Mouse (Mus musculus) stomach, postnatal 0 days (tissue): ENCODE results near the gene Traf2. TPM values are rescaled to one million over a fixed set of nuclear protein-coding genes. Genes with fewer than 3 reads are reported as not detected.
A peak's percentile ranks its signal among the peaks of the same experiment; 100 is the strongest.

Source experiments
- ATAC-seq: fragments of 200-750 bp; cut with Nextera tagmentation; 2 replicates; pipeline ENCODE4 v1.8.0; 2017; ENCODE audit not compliant: low FRiP score, low TSS enrichment
- DNase-seq: peaks from one replicate; pipeline ENCODE4 v3.0.0-alpha.2; 2016; ENCODE audit warnings: low spot score
- H3K27ac ChIP-seq: fragments of 300-500 bp; sonication (generic); replicated peaks from 2 replicates; pipeline ENCODE4 v1.5.1; 2014; ENCODE audit warnings: mild to moderate bottlenecking, control low read depth
- H3K27me3 ChIP-seq: fragments of 300-500 bp; sonication (generic); 2 replicates; pipeline ENCODE4 v1.6.1; 2014; ENCODE audit warnings: low read length; ENCODE audit not compliant: control insufficient read depth, insufficient read depth
- H3K36me3 ChIP-seq: fragments of 300-500 bp; sonication (generic); 2 replicates; pipeline ENCODE4 v1.6.1; 2014; ENCODE audit warnings: low read length, mixed read lengths; ENCODE audit not compliant: control insufficient read depth, insufficient read depth
- H3K4me1 ChIP-seq: fragments of 300-500 bp; sonication (generic); replicated peaks from 2 replicates; pipeline ENCODE4 v1.6.1; 2014; ENCODE audit warnings: antibody characterized with exemption; ENCODE audit not compliant: control insufficient read depth, insufficient read depth
- H3K4me2 ChIP-seq: fragments of 300-500 bp; sonication (generic); replicated peaks from 2 replicates; pipeline ENCODE4 v1.6.1; 2014; ENCODE audit warnings: low read depth, mild to moderate bottlenecking, control low read depth, moderate library complexity
- H3K4me3 ChIP-seq: fragments of 300-500 bp; sonication (generic); 2 replicates; pipeline ENCODE4 v1.5.1; 2014; ENCODE audit warnings: low read depth, low read length, control low read depth
- H3K9ac ChIP-seq: fragments of 300-500 bp; sonication (generic); 2 replicates; pipeline ENCODE4 v1.6.1; 2014; ENCODE audit warnings: mild to moderate bottlenecking, low read length, control low read depth, mixed read lengths
- H3K9me3 ChIP-seq: fragments of 300-500 bp; sonication (generic); 2 replicates; pipeline ENCODE4 v1.6.1; 2016; ENCODE audit warnings: low read length; ENCODE audit not compliant: control insufficient read depth
- CTCF ChIP-seq: IDR thresholded peaks from 2 replicates; pipeline ENCODE4 v1.5.1; 2016; ENCODE audit warnings: antibody characterized with exemption, low read depth, mild to moderate bottlenecking, moderate library complexity
- EP300 ChIP-seq: optimal IDR thresholded peaks from 2 replicates; pipeline ENCODE3; 2016; ENCODE audit warnings: antibody characterized with exemption
- WGBS: fragments of 180-500 bp; shearing (Covaris S2); extraction: QIAGEN DNeasy Blood & Tissue Kit; methylation state at CpG from one replicate; pipeline ENCODE4 v1.1.7; 2014; 5-methylcytosine and 5-hydroxymethylcytosine counted together
- polyA plus RNA-seq: library from polyadenylated mRNA; unstranded; fragments of >200 nt; fragmentation: Nextera tagmentation; extraction: Ambion mirVana; gene quantifications from 2 replicates; pipeline ENCODE4 v1.2.1, GENCODE M21; 2015

Gene Traf2
- polyA plus RNA-seq, 1 experiment from 2014 or later, result 15.9 TPM

DNA sequence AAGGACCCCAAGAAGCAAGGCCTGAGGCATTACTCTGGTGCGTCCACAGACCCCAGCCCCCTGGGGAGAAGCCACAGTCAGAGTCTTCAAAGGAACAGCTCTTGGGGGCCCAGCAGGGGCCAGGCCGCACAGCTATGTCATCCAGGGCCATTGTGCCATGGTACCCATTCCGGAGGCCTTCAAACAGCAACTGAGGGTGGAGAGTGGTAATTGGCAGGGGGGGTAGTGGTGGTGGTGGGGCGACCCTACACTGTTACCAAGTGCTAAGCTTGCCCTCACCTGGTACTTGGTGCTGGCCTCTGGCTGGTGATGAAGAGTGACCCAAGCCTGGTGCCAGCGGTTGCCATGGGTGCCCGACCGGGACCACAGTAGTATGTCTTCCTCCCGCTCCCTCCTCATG is 19.0 kb upstream of the Traf2 start:
- Histone ChIP-seq H3K9me3 (no peaks in the 10 kb centered on the region), H3K4me3 (no peak overlapping the region), H3K4me2 (no peak overlapping the region), H3K36me3 (peaks cover 23% of the 10 kb centered on the region), H3K4me1 (no peaks in the 10 kb centered on the region), H3K27me3 (no peaks in the 10 kb centered on the region), H3K9ac (no peak overlapping the region), H3K27ac (no peak overlapping the region)
- TF ChIP-seq CTCF (no peak), EP300 (no peak)
- no peak for DNase-seq
- no peak for ATAC-seq
- WGBS, result 89% methylated on average over 8 of the region's 8 CpGs

DNA sequence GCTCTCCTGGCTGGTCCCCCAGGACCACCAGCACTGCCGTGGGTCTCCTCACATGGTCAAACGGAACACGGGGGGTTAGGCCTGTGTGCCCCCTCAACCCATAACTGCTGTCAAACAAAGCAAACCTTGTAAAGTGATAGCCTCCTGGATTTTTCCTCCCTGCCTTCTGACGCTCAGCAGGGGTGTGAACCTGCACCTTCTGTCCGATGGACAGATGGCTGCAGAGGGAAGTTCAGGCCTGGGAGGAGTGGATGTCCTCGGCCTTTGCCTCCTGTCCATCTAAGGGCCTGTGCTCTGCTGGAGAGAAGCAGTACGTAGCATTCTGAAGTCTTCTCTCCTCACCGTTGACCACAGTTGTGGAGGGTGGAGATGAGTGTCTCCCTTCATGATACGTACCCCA is 15.2 kb upstream of the Traf2 start:
- H3K36me3 ChIP-seq, result peaks cover 23% of the 10 kb centered on the region
- H3K4me1 ChIP-seq, result 0 out of 2 replicates have a peak, but pooled peaks cover 1% of the 10 kb centered on the region

DNA sequence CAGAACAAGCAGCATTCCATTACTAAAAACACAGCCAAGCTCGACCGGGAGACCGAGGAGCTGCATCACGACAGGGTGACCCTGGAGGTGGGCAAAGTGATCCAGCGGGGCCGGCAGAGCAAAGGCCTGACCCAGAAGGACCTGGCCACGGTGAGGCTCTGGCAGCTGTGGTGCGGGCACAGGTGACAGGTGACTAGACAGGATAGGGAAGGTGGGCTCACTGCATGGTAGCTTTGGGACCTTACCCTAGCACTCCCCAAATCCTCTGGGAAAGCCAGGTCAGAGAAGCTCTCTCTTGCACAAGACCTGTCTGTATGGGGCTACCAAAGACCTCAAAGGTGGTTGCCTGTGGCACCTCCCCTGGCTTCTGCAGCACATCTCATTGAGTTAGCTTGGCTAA is 13.8 kb upstream of the Traf2 start:
- Histone ChIP-seq H3K4me3 (no peak overlapping the region), H3K27me3 (no peaks in the 10 kb centered on the region), H3K4me2 (no peak overlapping the region), H3K36me3 (peaks cover 23% of the 10 kb centered on the region), H3K9me3 (no peaks in the 10 kb centered on the region), H3K9ac (no peak overlapping the region), H3K27ac (no peak overlapping the region), H3K4me1 (0 out of 2 replicates have a peak, but pooled peaks cover 3% of the 10 kb centered on the region)
- TF ChIP-seq CTCF (no peak), EP300 (no peak)
- DNase-seq (no peak), ATAC-seq (no peak)
- 94% methylated on average over 8 of the region's 8 CpGs for WGBS

More for the DNA sequence above, 15.2 kb upstream of the Traf2 start:
- ATAC-seq (no peak), DNase-seq (no peak)
- Histone ChIP-seq H3K27me3 (no peaks in the 10 kb centered on the region), H3K4me2 (no peak overlapping the region), H3K27ac (no peak overlapping the region), H3K9me3 (no peaks in the 10 kb centered on the region), H3K4me3 (no peak overlapping the region), H3K9ac (no peak overlapping the region)
- WGBS, result 78% methylated on average over 9 of the region's 9 CpGs
- TF ChIP-seq EP300 (no peak), CTCF (no peak)

DNA sequence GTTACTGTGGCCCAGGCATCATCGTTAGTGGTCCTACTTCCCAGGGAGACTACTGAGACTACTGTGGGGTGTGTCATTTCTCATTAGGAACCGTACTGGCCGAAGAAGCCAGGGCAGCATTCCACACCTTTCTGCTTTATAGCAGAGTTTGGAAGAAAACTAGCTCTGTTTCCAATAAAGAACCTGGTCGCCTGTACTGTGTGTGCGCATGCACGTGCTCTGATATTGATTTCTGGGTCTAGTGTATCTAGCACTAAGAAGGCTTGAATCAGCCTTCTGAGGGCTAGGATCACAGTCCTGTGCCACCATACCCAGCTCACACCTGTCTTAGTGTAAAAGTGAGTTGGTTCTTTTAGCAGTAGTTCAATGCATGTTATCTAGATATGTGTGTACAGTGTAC is 12.0 kb upstream of the Traf2 start:
- peak; percentile 14 for DNase-seq
- peak overlapping the region; percentile 91 for H3K4me2 ChIP-seq
- H3K27me3 ChIP-seq, result no peaks in the 10 kb centered on the region
- 0 out of 2 replicates have a peak, but pooled peaks cover 3% of the 10 kb centered on the region for H3K4me1 ChIP-seq
- peak overlapping the region; percentile 91 for H3K9ac ChIP-seq
- 45% methylated on average over 6 of the region's 6 CpGs for WGBS
- H3K36me3 ChIP-seq, result peaks cover 17% of the 10 kb centered on the region
- no peak overlapping the region for H3K27ac ChIP-seq
- H3K9me3 ChIP-seq, result no peaks in the 10 kb centered on the region
- ATAC-seq, result no peak
- TF ChIP-seq EP300, result no peak
- no peak for TF ChIP-seq CTCF
- peak overlapping the region; percentile 91 for H3K4me3 ChIP-seq

DNA sequence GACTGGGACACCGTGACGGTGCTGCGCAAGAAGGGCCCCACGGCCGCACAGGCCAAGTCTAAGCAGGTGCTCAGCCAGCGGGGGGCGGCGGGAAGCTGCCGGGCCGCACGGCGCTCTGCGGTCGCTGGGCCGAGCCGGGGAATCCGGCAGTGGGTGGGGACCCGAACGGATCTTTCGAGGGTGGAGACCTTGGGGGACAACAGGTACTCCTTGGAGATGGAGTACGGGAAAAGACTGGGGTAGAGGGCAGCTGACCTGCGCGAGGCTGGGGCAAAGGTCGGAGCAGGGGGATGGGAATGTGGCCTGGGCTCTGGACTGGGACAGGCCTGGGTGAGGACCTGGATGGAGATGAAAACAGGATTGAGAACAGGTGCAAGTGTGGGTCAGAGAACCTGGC is 11.2 kb upstream of the Traf2 start:
- H3K9me3 ChIP-seq, result no peaks in the 10 kb centered on the region
- H3K27me3 ChIP-seq, result no peaks in the 10 kb centered on the region
- H3K36me3 ChIP-seq, result peaks cover 10% of the 10 kb centered on the region
- DNase-seq (no peak), ATAC-seq (peak; percentile 41; the same call in 1 of the 2 replicates)
- peak overlapping the region; percentile 91 for H3K9ac ChIP-seq
- peak overlapping the region; percentile 91 for H3K4me3 ChIP-seq
- WGBS, result 0% methylated on average over 23 of the region's 24 CpGs
- TF ChIP-seq EP300 (no peak), CTCF (no peak)
- 0 out of 2 replicates have a peak, but pooled peaks cover 3% of the 10 kb centered on the region for H3K4me1 ChIP-seq
- H3K4me2 ChIP-seq, result peak overlapping the region; percentile 91
- H3K27ac ChIP-seq, result peak overlapping the region; percentile 79

DNA sequence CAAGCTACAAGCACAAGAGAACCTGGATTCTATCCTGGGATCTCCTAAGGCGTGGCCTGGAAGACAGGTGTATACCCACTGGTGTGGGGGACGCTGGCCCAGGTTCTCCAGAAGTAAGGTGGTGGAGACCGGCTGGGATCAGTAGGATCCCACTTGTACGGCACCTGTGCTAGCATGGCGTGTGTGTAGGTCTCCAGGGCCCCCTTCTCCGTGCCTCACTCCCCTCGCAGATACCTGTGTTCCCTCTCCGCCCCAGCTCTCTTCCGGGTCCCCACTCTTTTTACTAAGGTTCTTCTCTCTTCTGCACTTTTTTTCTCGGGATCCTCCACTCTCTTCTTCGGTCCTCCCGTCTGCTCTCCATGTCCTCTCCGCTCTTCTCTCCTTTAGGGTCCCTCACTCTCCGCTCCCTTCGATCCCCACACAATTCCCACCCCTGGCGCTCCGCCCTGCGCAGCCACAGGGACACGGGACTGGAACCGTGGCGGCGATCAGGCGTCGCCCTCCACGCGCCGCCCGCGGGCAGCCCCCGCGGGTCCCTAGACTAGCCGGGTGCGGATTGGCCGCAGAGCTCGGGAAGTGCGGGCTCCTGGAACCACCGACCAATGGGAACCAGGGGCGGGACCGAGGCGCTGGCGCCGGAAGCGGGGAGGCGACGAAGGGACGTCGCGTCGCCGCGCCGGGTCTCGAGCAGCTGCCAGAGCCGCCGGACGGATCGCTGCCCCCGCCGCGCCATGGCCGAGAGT is 10.7 kb upstream of the Traf2 start, which contains the start of gene Edf1:
Gene Edf1, plus strand, starts transcription at position 627 of the 743 bp plus-strand sequence.
- Histone ChIP-seq H3K27ac (peak within 1 kb of the TSS; percentile 82), H3K36me3 (peaks cover 5% of the 10 kb centered on the region), H3K27me3 (no peaks in the 10 kb centered on the region), H3K4me1 (0 out of 2 replicates have a peak, but pooled peaks cover 3% of the 10 kb centered on the region), H3K4me3 (peak within 1 kb of the TSS; percentile 91), H3K9me3 (no peaks in the 10 kb centered on the region), H3K9ac (peak within 1 kb of the TSS; percentile 91), H3K4me2 (peak within 1 kb of the TSS; percentile 91)
- DNase-seq, result peak; percentile 96
- WGBS, result under 1% methylated on average over 61 of the region's 61 CpGs
- ATAC-seq, result peak; percentile 98
- TF ChIP-seq EP300 (no peak), CTCF (no peak)
